ENCODE assay signal across 8 mouse cellular contexts in the genomic region with DNA sequence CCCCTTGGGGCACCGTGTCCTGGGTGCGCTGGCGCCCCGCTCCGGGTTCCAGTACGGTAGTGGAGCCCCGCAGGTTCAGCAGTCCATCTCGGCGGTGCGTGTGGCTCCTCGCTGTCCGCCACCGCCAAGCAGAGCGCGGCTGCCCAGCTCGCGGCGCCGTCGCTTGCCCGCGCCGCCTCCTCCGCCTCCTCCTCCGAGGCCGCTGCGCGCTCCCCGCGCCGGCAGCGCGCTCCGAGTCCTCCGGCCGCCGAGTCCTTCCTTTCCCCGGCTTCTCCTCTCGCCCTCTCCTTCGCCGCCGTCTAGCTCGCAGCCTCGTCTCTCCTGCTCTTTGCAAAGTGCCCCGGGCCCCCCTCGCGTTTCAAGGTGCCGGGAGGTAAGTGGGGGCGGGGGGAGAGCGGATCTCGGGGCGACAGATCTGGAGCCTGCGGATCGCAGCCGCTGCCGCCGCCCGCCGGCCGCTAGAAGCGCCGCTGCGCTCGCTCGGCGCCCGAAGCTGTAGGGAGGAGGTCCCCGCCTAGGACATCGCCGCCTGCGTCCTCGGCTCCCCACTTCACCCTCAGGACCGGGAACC. TPM values are rescaled to one million over a fixed set of nuclear protein-coding genes. Genes with fewer than 3 reads are reported as not detected.
DNase-seq lines count a peak whose midpoint lies in the region; ATAC-seq and TF ChIP-seq lines count a peak whose summit lies in the region.

No protein-coding gene starts in this region.

- dilution Hi-C loops in CH12.LX (cut with MboI; ENCODE audit: extremely low pct_ligation_motif_present, extremely low pct_unique_long_range_greater_than_20kb, low sequenced_read_pairs), result no loop called here

- peak in 1 of 2 experiments; percentile 56; a peak in 2 of 4 replicates for TF ChIP-seq CTCF in CH12.LX (conservative IDR thresholded peaks at IDR 0.05 in 1 of 2, IDR thresholded peaks at IDR 0.05 in 1 of 2; ENCODE audit: low read depth in 2 of 2, low read length in 2 of 2)
- 0 out of 2 replicates have a peak, but pooled peaks have one; percentile 33 for TF ChIP-seq CTCF in olfactory bulb, adult 2 months (IDR thresholded peaks at IDR 0.05; ENCODE audit: insufficient read depth, low read depth, low read length)

- no peak for TF ChIP-seq EP300 in CH12.LX (IDR thresholded peaks at IDR 0.05; ENCODE audit: low read length)

- in situ Hi-C loops in CH12.LX (cut with MboI; ENCODE audit: low pct_ligation_motif_present, low pct_unique_long_range_greater_than_20kb, low sequenced_read_pairs), result loop anchor here (10.0 to 25.0 kb wide), 4 partner anchors 271 to 651 kb away; no protein-coding TSS in a partner anchor

- H3K4me1 ChIP-seq in CH12.LX (ENCODE audit: control insufficient read depth in 1 of 2, insufficient read depth in 2 of 2), result peaks cover 6 to 8% of the 10 kb centered on the region in 2 experiments
- peaks cover 41% of the 10 kb centered on the region for H3K4me1 ChIP-seq in forebrain, embryonic 15.5 days
- H3K4me1 ChIP-seq in lung, embryonic 16.5 days (replicated peaks; ENCODE audit: control insufficient read depth, insufficient read depth, low read length), result peaks cover 27% of the 10 kb centered on the region
- H3K4me1 ChIP-seq in olfactory bulb, adult 2 months (ENCODE audit: control insufficient read depth, insufficient read depth, low read length), result peaks cover 2% of the 10 kb centered on the region; the same call in 1 of the 2 replicates

- peak overlapping the region; percentile 72 for H3K9ac ChIP-seq in CH12.LX (ENCODE audit: insufficient read depth, low read depth)
- H3K9ac ChIP-seq in forebrain, embryonic 15.5 days (replicated peaks), result peak overlapping the region; percentile 45
- peak overlapping the region; percentile 76 for H3K9ac ChIP-seq in lung, embryonic 16.5 days (ENCODE audit: low read length)

- WGBS in forebrain, embryonic 15.5 days, result under 1% methylated on average over 62 of the region's 73 CpGs
- WGBS in lung, embryonic 16.5 days, result under 1% methylated on average over 50 of the region's 73 CpGs
- WGBS in olfactory bulb, adult 2 months, result under 1% methylated on average over 72 of the region's 73 CpGs

- ATAC-seq in forebrain, embryonic 15.5 days (replicated peaks), result peak; percentile 81
- peak; percentile 84 for ATAC-seq in lung, embryonic 16.5 days (ENCODE audit: low read depth)

- no peaks in the 10 kb centered on the region for H3K36me3 ChIP-seq in CH12.LX (replicated peaks in 1 of 2; ENCODE audit: control insufficient read depth in 1 of 2, insufficient read depth in 1 of 2, low read length in 1 of 2)
- no peaks in the 10 kb centered on the region for H3K36me3 ChIP-seq in forebrain, embryonic 15.5 days
- no peaks in the 10 kb centered on the region for H3K36me3 ChIP-seq in lung, embryonic 16.5 days (ENCODE audit: control insufficient read depth, insufficient read depth, low read length)

- peak overlapping the region; percentile 72 for H3K4me2 ChIP-seq in CH12.LX (ENCODE audit: insufficient read depth, low read depth, poor library complexity, severe bottlenecking)
- H3K4me2 ChIP-seq in forebrain, embryonic 15.5 days (replicated peaks), result peak overlapping the region; percentile 92
- peak overlapping the region; percentile 97 for H3K4me2 ChIP-seq in lung, embryonic 16.5 days (ENCODE audit: low read depth, low read length)

- H3K27ac ChIP-seq in CH12.LX (ENCODE audit: insufficient read depth, low read depth), result peak overlapping the region; percentile 64; the same call in 1 of the 2 replicates
- no peak overlapping the region for H3K27ac ChIP-seq in forebrain, embryonic 15.5 days (replicated peaks)
- H3K27ac ChIP-seq in lung, embryonic 16.5 days (ENCODE audit: low read length), result no peak overlapping the region
- peak overlapping the region; percentile 86 for H3K27ac ChIP-seq in olfactory bulb, adult 2 months (ENCODE audit: insufficient read depth, low read depth, low read length)

- peaks cover 8% of the 10 kb centered on the region for H3K9me3 ChIP-seq in CH12.LX (replicated peaks; ENCODE audit: low read length)
- no peaks in the 10 kb centered on the region for H3K9me3 ChIP-seq in forebrain, embryonic 15.5 days
- no peaks in the 10 kb centered on the region for H3K9me3 ChIP-seq in lung, embryonic 16.5 days (ENCODE audit: control insufficient read depth, low read length)

- peak; percentile 40 for DNase-seq in CH12.LX (ENCODE audit: extremely low read depth)
- DNase-seq in c-Kit-positive CD71-positive TER-119-positive erythroid progenitor cells, embryonic 14.5 days (ENCODE audit: low spot score), result peak; percentile 6
- peak; percentile 31 for DNase-seq in heart, postnatal 25 days (ENCODE audit: low spot score)
- DNase-seq in layer of hippocampus, adult 18-20 months (ENCODE audit: low spot score in 2 of 2), result peak; percentile 69 to 74
- peak; percentile 56 to 58 for DNase-seq in thymus, adult 18-20 months

- TF ChIP-seq RAD21 in CH12.LX (IDR thresholded peaks at IDR 0.05; ENCODE audit: low read depth, low read length), result peak; percentile 40

- intact Hi-C loops in heart, postnatal 25 days (cut with DNase I), result loop anchor here (2.0 to 10.0 kb wide), 2 partner anchors 41 to 471 kb away; a partner anchor contains a TSS

- no peaks in the 10 kb centered on the region for H3K79me2 ChIP-seq in CH12.LX (replicated peaks; ENCODE audit: control insufficient read depth, extremely low read depth, insufficient read depth, poor library complexity, severe bottlenecking)

- H3K4me3 ChIP-seq in CH12.LX (replicated peaks in 1 of 3; ENCODE audit: low read depth in 2 of 3, low read length in 2 of 3, poor library complexity in 1 of 3), result peak overlapping the region; percentile 65 to 80 (median 66)
- H3K4me3 ChIP-seq in forebrain, embryonic 15.5 days, result peak overlapping the region; percentile 55
- H3K4me3 ChIP-seq in lung, embryonic 16.5 days (ENCODE audit: low read length), result peak overlapping the region; percentile 60
- H3K4me3 ChIP-seq in olfactory bulb, adult 2 months (ENCODE audit: insufficient read depth, low read depth, low read length), result peak overlapping the region; percentile 92

- peaks cover 12% of the 10 kb centered on the region for H3K27me3 ChIP-seq in CH12.LX (replicated peaks)
- H3K27me3 ChIP-seq in forebrain, embryonic 15.5 days, result peaks cover 68% of the 10 kb centered on the region
- peaks cover 67% of the 10 kb centered on the region for H3K27me3 ChIP-seq in lung, embryonic 16.5 days (ENCODE audit: control insufficient read depth, insufficient read depth, low read depth, low read length)

- 0 out of 2 replicates have a peak, but pooled peaks have one; percentile 25 for TF ChIP-seq POLR2A in CH12.LX (IDR thresholded peaks at IDR 0.05; ENCODE audit: low read depth, low read length)
- no peak; the same call in 1 of the 2 replicates for TF ChIP-seq POLR2A in olfactory bulb, adult 2 months (IDR thresholded peaks at IDR 0.05; ENCODE audit: insufficient read depth, low read depth, low read length)

TF ChIP-seq in CH12.LX, 34 proteins besides CTCF, POLR2A, EP300 and RAD21:
- TF ChIP-seq UBTF (IDR thresholded peaks at IDR 0.05; ENCODE audit: low read depth, low read length) (peak; percentile 97), IRF4 (IDR thresholded peaks at IDR 0.05; ENCODE audit: low read depth, low read length) (peak; percentile 41; the same call in 1 of the 2 replicates), BHLHE40 (IDR thresholded peaks at IDR 0.05; ENCODE audit: low read depth, low read length) (no peak), ZKSCAN1 (IDR thresholded peaks at IDR 0.05; ENCODE audit: borderline replicate concordance, low read depth, low read length) (no peak), SMC3 (IDR thresholded peaks at IDR 0.05; ENCODE audit: low read depth, low read length) (peak; percentile 50; the same call in 1 of the 2 replicates), JUND (conservative IDR thresholded peaks at IDR 0.05; ENCODE audit: low read depth, low read length) (no peak), NELFE (IDR thresholded peaks at IDR 0.05; ENCODE audit: low read depth, low read length) (0 out of 2 replicates have a peak, but pooled peaks have one; percentile 36), MEF2A (IDR thresholded peaks at IDR 0.05; ENCODE audit: borderline replicate concordance, low read depth, low read length) (peak; percentile 51; the same call in 1 of the 2 replicates), NRF1 (IDR thresholded peaks at IDR 0.05; ENCODE audit: low read depth, low read length) (0 out of 2 replicates have a peak, but pooled peaks have one; percentile 8), ZMIZ1 (IDR thresholded peaks at IDR 0.05; ENCODE audit: low read depth, low read length) (0 out of 2 replicates have a peak, but pooled peaks have one; percentile 38), TBP (conservative IDR thresholded peaks at IDR 0.05; ENCODE audit: low read depth, low read length) (0 out of 2 replicates have a peak, but pooled peaks have one; percentile 4)

RNA-seq across cellular contexts. Expression of a gene that starts 40.9 kb away (rescaled TPM):
- total RNA-seq in CH12.LX (2012; rRNA removed) (9.1 and 13.1 TPM in 2 replicates), CH12.LX (2014; rRNA removed) (7.5 and 8.3 TPM in 2 replicates)
- polyA plus RNA-seq in CH12.LX (2012; ENCODE audit: insufficient read length, low read depth), result 20.7 and 22.7 TPM in 2 replicates
- polyA plus RNA-seq in forebrain, embryonic 15.5 days (2015; fragmentation: Nextera tagmentation; extraction: Ambion mirVana), result 17.8 and 19.7 TPM in 2 replicates
- total RNA-seq in heart, postnatal 25 days (2021), result 10 to 100 TPM; 11.0 to 12.0 TPM
- total RNA-seq in layer of hippocampus, adult 18-20 months (2021), result 10 to 100 TPM; 16.3 TPM
- polyA plus RNA-seq in lung, embryonic 16.5 days (2015; fragmentation: Nextera tagmentation; extraction: Ambion mirVana), result 17.5 and 20.4 TPM in 2 replicates
- polyA plus RNA-seq in olfactory bulb, adult 2 months (2012; ENCODE audit: insufficient read depth, insufficient read length, low replicate concordance, missing spikeins), result not detected in 2 replicates

Comparison
In these comparisons a context has a peak if more than half of its experiments do, and no peak if none do; other contexts are left out.
1. DNase-seq: peak in every context shown above with its lines; median percentile 72 in layer of hippocampus, adult 18-20 months; 57 in thymus, adult 18-20 months; 40 in CH12.LX; 31 in heart, postnatal 25 days; 6 in c-Kit-positive CD71-positive TER-119-positive erythroid progenitor cells, embryonic 14.5 days.
2. H3K27ac ChIP-seq: peak in CH12.LX (single experiment) and olfactory bulb, adult 2 months (single experiment); none in forebrain, embryonic 15.5 days (single experiment) and lung, embryonic 16.5 days (single experiment).
3. RNA of a gene that starts 40.9 kb away (polyA plus RNA-seq): 20.7 to 22.7 TPM in CH12.LX, 17.5 to 20.4 TPM in lung, embryonic 16.5 days and 17.8 to 19.7 TPM in forebrain, embryonic 15.5 days; not detected in olfactory bulb, adult 2 months; every median in the first group is over 10 times any median in the second.
4. Peak in every context shown above with its lines, with median percentiles within 50 percentile points of each other: H3K4me2 ChIP-seq, H3K4me3 ChIP-seq and H3K9ac ChIP-seq.